Mouse (Mus musculus): ENCODE results near the gene Bahcc1. TPM values are rescaled to one million over a fixed set of nuclear protein-coding genes. Genes with fewer than 3 reads are reported as not detected.

Gene Bahcc1
- polyA plus RNA-seq, 1 experiment from 2014 or later, result 0.84 TPM

DNA sequence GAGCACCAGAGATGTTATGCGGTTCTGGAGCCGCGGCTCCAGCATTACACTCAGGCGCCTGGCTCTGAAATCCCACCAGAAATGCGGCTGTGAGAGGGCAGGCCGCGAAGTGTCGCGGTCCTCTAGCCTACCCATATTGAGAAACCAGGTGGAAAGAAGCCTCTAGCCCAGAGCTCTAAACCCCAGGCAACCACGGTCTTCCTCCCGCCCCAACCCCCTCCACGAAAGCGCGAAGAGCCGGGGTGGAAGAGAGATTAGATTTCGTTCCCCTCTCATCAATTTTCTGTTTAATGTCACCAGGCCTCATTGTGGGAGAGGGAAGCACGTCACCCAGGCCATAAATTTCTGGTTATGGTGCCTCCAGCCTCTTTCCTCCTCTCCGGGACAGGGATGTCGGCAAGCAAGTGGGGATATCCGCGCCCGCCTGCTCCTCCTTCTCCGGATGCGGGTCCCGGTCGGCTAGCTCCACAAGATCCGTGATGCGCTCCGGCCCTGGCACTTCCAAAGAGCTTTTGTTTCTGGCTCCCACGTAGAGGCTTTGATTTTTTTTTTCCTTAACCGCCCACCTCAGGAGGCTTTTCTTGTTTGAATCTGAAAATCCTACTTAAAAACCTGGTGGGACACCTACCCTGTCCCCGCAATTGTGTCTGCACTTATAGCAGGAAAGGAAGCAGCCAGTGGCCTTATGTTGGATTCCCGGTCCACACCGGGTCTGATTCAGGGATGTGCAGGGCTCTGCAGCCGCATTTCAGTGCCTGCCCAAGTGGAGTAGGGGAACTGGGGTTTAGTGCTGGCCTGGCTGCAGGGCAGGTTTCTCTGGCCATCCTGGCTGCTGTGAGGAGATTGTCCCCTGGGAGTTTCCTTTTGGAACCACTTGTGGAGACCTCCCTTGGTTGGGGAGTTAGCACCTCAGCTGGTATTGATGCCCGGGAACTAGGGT is 7.2 kb upstream of the Bahcc1 start:
- H3K9ac ChIP-seq (ENCODE audit: low read depth, low read length), result no peak overlapping the region
- ATAC-seq (ENCODE audit: low read depth), result no peak
- H3K36me3 ChIP-seq (ENCODE audit: control insufficient read depth, insufficient read depth), result no peaks in the 10 kb centered on the region
- H3K4me3 ChIP-seq (ENCODE audit: low read depth, low read length), result no peak overlapping the region
- H3K4me2 ChIP-seq (ENCODE audit: low read depth, low read length), result peak overlapping the region; percentile 25
- no peaks in the 10 kb centered on the region for H3K9me3 ChIP-seq (replicated peaks; ENCODE audit: control insufficient read depth, low read length)
- WGBS (ENCODE audit: insufficient replicate concordance), result 9% methylated on average over 36 of the region's 36 CpGs
- peaks cover 63% of the 10 kb centered on the region for H3K27me3 ChIP-seq (ENCODE audit: control insufficient read depth, insufficient read depth, low read depth, low read length)
- peaks cover 33% of the 10 kb centered on the region for H3K4me1 ChIP-seq (ENCODE audit: control insufficient read depth, low read depth, low read length)
- H3K27ac ChIP-seq (ENCODE audit: low read length), result no peak overlapping the region

DNA sequence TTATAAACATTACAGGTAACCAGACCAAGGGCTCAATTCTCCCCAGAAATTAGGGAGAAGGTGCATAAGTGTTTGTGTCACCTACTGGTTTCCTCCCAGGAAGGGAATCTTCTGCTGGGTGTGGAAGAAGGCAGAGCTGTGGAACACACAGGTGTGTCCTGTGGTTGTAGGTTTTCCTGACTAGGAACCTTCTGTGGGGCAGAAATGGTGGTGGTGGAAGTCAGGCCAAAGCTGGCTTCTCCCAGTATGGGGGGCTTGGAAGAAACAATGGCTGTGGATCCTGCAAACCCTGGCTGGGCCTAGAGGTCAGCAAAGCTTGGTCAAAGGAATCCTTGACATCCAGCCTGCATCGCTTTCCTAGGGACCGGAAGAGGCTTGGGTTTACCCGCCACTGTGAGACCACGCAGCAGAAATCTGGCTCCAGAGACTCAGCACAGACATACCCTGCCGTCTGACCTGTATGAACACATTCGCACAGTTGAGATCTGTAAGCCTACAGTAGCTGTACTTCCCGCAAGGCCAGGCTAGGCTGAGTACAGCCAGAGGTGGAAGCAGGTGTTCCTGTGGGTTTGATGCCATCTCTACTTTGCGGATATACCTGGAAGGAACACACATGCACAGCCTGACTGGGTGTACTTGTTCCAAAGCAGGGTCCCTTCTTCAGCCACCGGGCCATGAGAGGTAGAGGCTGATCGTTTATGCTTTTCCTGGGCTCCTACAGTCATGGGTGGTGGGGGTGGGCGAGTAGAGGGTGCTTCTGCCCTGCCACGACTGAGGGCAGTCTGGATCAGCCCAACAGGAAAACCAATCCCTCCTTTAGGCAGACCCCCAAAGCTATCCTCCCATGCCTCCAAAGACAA is 6.1 kb upstream of the Bahcc1 start:
- WGBS (ENCODE audit: insufficient replicate concordance), result 45% methylated on average over 12 of the region's 12 CpGs
- H3K27me3 ChIP-seq (ENCODE audit: control insufficient read depth, insufficient read depth, low read depth, low read length), result peaks cover 74% of the 10 kb centered on the region
- no peaks in the 10 kb centered on the region for H3K36me3 ChIP-seq (ENCODE audit: control insufficient read depth, insufficient read depth)
- H3K9ac ChIP-seq (ENCODE audit: low read depth, low read length), result no peak overlapping the region
- H3K4me1 ChIP-seq (ENCODE audit: control insufficient read depth, low read depth, low read length), result peaks cover 41% of the 10 kb centered on the region
- H3K4me3 ChIP-seq (ENCODE audit: low read depth, low read length), result no peak overlapping the region
- no peak overlapping the region for H3K27ac ChIP-seq (ENCODE audit: low read length)
- H3K9me3 ChIP-seq (replicated peaks; ENCODE audit: control insufficient read depth, low read length), result no peaks in the 10 kb centered on the region
- no peak for ATAC-seq (ENCODE audit: low read depth)
- H3K4me2 ChIP-seq (ENCODE audit: low read depth, low read length), result no peak overlapping the region

DNA sequence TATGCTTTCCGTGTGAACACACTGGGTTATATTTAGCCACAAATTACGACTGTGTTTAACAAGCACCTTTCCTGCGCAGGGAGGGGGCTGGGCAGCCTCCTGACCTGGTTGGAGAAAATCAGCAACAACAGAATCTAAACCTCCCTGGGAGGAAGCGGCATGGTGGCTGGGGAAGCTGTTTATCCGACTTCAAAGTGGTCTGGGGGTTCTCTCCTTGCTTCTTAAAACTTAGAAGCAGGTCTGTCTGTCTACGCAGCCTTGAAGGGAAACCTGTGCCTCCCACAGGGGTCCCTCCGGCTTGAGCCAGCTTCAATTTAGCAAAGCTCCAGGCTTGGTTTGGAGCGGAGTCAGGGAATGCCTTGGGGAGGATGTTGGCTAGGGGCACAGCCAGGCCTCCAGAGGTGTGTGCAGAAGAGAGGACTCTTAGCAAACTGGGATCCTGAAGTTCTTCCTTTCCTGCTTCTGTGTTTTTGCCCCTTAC is 5.1 kb upstream of the Bahcc1 start:
- Histone ChIP-seq H3K27ac (ENCODE audit: low read length) (no peak overlapping the region), H3K4me2 (ENCODE audit: low read depth, low read length) (no peak overlapping the region), H3K9me3 (replicated peaks; ENCODE audit: control insufficient read depth, low read length) (no peaks in the 10 kb centered on the region), H3K4me3 (ENCODE audit: low read depth, low read length) (no peak overlapping the region), H3K27me3 (ENCODE audit: control insufficient read depth, insufficient read depth, low read depth, low read length) (peaks cover 82% of the 10 kb centered on the region), H3K4me1 (ENCODE audit: control insufficient read depth, low read depth, low read length) (peaks cover 48% of the 10 kb centered on the region), H3K36me3 (ENCODE audit: control insufficient read depth, insufficient read depth) (no peaks in the 10 kb centered on the region), H3K9ac (ENCODE audit: low read depth, low read length) (no peak overlapping the region)
- WGBS (ENCODE audit: insufficient replicate concordance), result 26% methylated on average over 8 of the region's 8 CpGs
- no peak for ATAC-seq (ENCODE audit: low read depth)

GRCm38 (mm10) chr11:120228116-120228890 is 4.4 kb upstream of the Bahcc1 start:
- Histone ChIP-seq H3K4me3 (ENCODE audit: low read depth, low read length) (no peak overlapping the region), H3K27me3 (ENCODE audit: control insufficient read depth, insufficient read depth, low read depth, low read length) (peaks cover 86% of the 10 kb centered on the region), H3K36me3 (ENCODE audit: control insufficient read depth, insufficient read depth) (no peaks in the 10 kb centered on the region), H3K9me3 (replicated peaks; ENCODE audit: control insufficient read depth, low read length) (no peaks in the 10 kb centered on the region), H3K4me2 (ENCODE audit: low read depth, low read length) (no peak overlapping the region), H3K4me1 (ENCODE audit: control insufficient read depth, low read depth, low read length) (peaks cover 44% of the 10 kb centered on the region), H3K27ac (ENCODE audit: low read length) (no peak overlapping the region), H3K9ac (ENCODE audit: low read depth, low read length) (no peak overlapping the region)
- 45% methylated on average over 9 of the region's 9 CpGs for WGBS (ENCODE audit: insufficient replicate concordance)
- ATAC-seq (ENCODE audit: low read depth), result no peak

GRCm38 (mm10) chr11:120228911-120229437 is 3.8 kb upstream of the Bahcc1 start:
- H3K36me3 ChIP-seq (ENCODE audit: control insufficient read depth, insufficient read depth), result no peaks in the 10 kb centered on the region
- peaks cover 88% of the 10 kb centered on the region for H3K27me3 ChIP-seq (ENCODE audit: control insufficient read depth, insufficient read depth, low read depth, low read length)
- no peak overlapping the region for H3K4me2 ChIP-seq (ENCODE audit: low read depth, low read length)
- 50% methylated on average over 7 of the region's 7 CpGs for WGBS (ENCODE audit: insufficient replicate concordance)
- H3K27ac ChIP-seq (ENCODE audit: low read length), result no peak overlapping the region
- ATAC-seq (ENCODE audit: low read depth), result no peak
- peaks cover 43% of the 10 kb centered on the region for H3K4me1 ChIP-seq (ENCODE audit: control insufficient read depth, low read depth, low read length)
- no peak overlapping the region for H3K9ac ChIP-seq (ENCODE audit: low read depth, low read length)
- no peak overlapping the region for H3K4me3 ChIP-seq (ENCODE audit: low read depth, low read length)
- no peaks in the 10 kb centered on the region for H3K9me3 ChIP-seq (replicated peaks; ENCODE audit: control insufficient read depth, low read length)

- peaks cover 89% of the 10 kb centered on the region for H3K27me3 ChIP-seq (ENCODE audit: control insufficient read depth, insufficient read depth, low read depth, low read length)
- peak overlapping the region; percentile 70 for H3K4me3 ChIP-seq (ENCODE audit: low read depth, low read length)
- peak overlapping the region; percentile 69 for H3K9ac ChIP-seq (ENCODE audit: low read depth, low read length)
- 2% methylated on average over 42 of the region's 42 CpGs for WGBS (ENCODE audit: insufficient replicate concordance)
- H3K36me3 ChIP-seq (ENCODE audit: control insufficient read depth, insufficient read depth), result no peaks in the 10 kb centered on the region
- peak overlapping the region; percentile 48 for H3K27ac ChIP-seq (ENCODE audit: low read length)
- ATAC-seq (ENCODE audit: low read depth), result no peak
- peak overlapping the region; percentile 84 for H3K4me2 ChIP-seq (ENCODE audit: low read depth, low read length)
- no peaks in the 10 kb centered on the region for H3K9me3 ChIP-seq (replicated peaks; ENCODE audit: control insufficient read depth, low read length)
- H3K4me1 ChIP-seq (ENCODE audit: control insufficient read depth, low read depth, low read length), result peaks cover 34% of the 10 kb centered on the region
These were observed 2.6 kb upstream of the Bahcc1 start for GRCm38 (mm10) chr11:120229861-120230751.

GRCm38 (mm10) chr11:120230841-120231370 is 1.8 kb upstream of the Bahcc1 start:
- no peak for ATAC-seq (ENCODE audit: low read depth)
- peak overlapping the region; percentile 70 for H3K4me3 ChIP-seq (ENCODE audit: low read depth, low read length)
- H3K9ac ChIP-seq (ENCODE audit: low read depth, low read length), result peak overlapping the region; percentile 69
- H3K9me3 ChIP-seq (replicated peaks; ENCODE audit: control insufficient read depth, low read length), result no peaks in the 10 kb centered on the region
- H3K4me2 ChIP-seq (ENCODE audit: low read depth, low read length), result peak overlapping the region; percentile 84
- WGBS (ENCODE audit: insufficient replicate concordance), result under 1% methylated on average over 58 of the region's 58 CpGs
- peaks cover 37% of the 10 kb centered on the region for H3K4me1 ChIP-seq (ENCODE audit: control insufficient read depth, low read depth, low read length)
- H3K27me3 ChIP-seq (ENCODE audit: control insufficient read depth, insufficient read depth, low read depth, low read length), result peaks cover 88% of the 10 kb centered on the region
- peak overlapping the region; percentile 64 for H3K27ac ChIP-seq (ENCODE audit: low read length)
- no peaks in the 10 kb centered on the region for H3K36me3 ChIP-seq (ENCODE audit: control insufficient read depth, insufficient read depth)
